Mouse (Mus musculus): Measurements from ENCODE around the gene Scd1. TPM values are rescaled to one million over a fixed set of nuclear protein-coding genes. Genes with fewer than 3 reads are reported as not detected.

Gene Scd1
- polyA plus RNA-seq, 1 experiment: 3.0 TPM

DNA sequence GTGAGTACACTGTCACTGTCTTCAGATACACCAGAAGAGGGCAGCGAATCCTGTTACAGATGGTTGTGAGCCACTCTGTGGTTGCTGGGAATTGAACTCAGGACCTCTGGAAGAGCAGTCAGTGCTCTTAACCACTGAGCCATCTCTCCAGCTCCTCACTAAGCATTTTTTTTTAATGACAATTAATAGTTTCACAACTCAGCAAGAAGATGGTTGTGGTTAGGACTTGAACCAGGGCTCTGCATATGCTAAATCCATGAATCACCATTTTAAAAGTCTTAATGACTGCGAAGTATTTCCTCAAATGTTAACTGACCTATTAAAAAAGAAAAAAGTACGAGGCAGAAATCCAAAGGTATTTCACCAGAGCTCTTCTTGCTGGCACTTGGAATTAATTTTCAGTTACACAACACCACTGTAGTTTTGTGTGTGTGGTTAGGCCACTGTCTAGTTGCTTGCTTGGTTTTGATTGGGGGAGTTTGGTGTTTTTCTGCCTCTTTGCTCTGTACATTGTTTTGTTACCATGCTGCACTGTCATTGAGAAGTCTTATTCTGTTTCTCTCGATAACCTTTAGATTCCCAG lies 20.5 kb downstream of the Scd1 start:
- TF ChIP-seq GATA1 (IDR thresholded peaks at IDR 0.05; ENCODE audit: low read length): no peak

DNA sequence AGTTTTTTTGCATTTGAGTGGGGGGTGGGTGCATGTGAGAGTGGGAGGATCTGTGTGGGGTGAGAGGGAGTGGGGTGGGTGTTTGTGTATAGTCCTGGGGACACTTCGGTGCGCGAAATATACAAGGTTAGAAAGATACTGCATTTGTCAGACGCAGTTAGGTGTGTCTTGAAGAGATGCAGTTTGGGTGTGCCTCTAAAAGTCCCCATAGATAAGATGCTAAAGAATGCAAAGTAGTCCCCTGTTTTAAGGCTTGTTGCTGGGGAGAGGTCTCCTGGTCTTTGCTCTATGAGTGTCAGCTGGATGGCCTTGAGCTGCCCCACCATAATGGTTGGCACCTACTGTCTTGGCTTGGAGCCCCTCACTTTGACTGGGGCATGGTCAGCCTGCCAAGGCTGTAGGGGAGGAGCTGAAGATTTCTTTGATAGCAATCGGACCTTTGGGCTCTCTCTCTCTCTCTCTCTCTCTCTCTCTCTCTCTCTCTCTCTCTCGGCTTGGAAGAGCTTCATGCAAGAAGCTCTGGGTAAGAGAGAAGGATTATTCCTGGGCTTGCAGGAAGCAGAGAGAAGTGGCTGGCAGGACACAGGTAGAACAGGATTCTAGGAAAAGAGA lies 21.7 kb downstream of the Scd1 start:
- TF ChIP-seq GATA1 (IDR thresholded peaks at IDR 0.05; ENCODE audit: low read length): no peak

DNA sequence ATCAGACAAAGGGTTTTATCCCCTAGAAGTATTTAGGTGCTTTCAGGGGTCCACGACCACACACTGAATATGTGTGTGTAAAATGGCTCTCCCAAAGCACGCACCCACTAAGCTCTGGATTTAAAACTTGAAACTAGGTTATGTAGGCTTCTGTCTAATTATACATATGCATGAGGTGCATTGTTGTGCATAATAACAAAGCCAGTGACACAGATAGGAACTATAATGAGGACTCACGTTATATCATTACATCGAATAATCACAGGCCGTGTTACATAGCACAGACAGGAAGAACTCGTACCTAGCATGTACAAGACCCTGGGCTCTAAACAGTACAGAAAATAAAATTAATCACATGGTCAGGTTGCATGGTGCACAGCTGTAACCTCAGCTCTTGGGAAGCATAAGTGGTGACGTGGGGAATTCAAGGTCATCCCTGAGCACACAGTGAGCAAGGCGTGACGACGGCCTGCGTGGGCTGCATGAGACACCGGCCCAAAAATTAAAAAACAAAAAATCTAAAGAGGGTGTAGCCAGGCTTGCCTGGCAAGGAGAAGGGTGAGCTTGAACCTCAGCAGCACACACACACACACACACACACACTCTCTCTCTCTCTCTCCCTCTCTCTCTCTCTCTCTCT lies 24.9 kb downstream of the Scd1 start:
- TF ChIP-seq GATA1 (IDR thresholded peaks at IDR 0.05; ENCODE audit: low read length): no peak

DNA sequence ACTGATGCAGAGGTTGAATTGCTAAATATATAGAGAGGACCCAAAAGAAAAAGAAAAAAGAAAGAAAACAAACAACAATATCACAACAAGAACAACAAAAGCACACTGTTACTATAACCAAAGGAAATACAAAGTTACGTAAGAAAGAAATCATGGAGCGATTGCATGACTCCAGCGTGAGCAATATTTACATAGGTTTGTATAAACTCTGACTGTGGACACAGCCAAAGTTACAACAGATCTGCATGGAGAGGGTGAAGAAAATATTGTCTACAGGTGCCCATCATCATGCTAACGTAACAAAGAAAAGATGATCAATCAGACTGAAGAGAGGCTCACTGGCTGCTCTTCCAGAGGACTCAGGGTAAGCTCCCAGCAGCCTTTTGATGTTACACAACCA lies 27.6 kb downstream of the Scd1 start:
- no peak for TF ChIP-seq GATA1 (IDR thresholded peaks at IDR 0.05; ENCODE audit: low read length)

DNA sequence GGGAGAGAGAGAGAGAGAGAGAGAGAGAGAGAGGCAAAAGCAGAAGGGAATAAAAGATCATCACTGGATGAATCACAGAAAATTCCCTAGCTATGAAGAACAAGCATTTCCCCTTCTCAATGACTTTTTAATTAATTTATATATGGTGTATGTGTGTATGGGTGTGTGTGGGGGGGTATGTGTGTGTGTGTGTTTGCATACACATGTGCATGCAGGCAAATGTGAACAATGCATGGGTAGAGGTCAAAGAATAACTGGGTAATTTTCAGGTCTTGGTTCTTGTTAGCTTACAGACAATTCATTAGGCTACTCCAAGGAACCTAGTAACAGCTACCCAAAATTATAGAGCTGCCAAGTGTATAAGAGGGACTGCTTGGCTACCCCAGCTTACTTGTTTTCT lies 28.6 kb downstream of the Scd1 start:
- no peak for TF ChIP-seq GATA1 (IDR thresholded peaks at IDR 0.05; ENCODE audit: low read length)

DNA sequence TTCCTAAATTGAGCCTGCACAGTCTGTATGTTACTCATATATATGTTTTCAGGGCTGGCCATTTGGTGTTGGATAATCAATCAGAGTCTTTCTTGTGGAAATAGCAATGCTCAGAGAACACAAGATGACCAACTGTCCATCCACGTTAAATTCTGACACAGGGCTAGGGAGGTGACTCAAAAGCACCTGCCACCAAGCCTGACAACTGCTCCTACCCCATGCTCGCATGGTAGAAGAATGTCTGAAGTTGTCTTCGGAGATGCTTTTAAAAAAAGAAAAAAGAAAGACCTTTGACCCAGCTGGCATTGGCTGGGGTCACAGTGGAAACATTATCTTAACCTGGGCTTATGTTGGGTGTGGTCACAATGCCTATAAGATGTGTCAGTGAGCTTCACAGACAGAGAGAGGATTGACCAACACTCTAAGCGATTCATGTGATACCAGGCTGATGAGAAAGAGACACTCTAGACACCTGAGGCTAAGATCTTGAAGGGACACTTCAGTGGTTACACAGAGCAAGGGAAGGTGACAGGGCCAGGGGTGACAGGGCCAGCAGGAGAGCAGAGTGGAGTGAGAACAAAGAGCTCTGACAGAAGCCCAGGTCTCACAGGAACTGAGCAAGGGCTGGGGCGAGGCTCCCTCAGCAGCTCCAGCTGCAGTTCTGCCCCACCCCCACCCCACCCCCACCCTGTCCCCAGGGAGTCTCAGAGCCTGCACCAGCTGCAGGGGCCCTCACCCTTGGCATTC lies 29.9 kb downstream of the Scd1 start:
- TF ChIP-seq GATA1 (IDR thresholded peaks at IDR 0.05; ENCODE audit: low read length): no peak

DNA sequence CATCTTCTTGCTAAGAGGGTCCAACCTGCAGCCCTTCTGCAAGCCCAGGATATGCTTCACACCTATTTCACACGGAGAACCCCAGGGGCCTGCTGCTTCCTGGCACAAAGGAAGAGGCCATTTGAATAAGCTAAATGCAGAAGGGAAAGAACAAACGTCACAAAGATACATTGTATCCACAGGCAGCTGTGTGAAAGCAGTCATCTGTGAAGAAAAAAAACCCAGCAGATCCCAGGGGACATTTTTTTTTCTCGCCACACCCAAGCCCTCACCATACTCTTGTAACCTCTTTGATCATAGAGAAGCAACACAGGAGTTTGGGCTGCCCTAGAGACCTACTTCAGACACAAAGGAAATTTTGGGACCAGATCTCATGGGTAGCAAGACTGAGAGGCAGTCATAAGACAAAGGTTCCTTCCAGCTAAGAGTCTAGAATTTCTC lies 31.1 kb downstream of the Scd1 start:
- no peak for TF ChIP-seq GATA1 (IDR thresholded peaks at IDR 0.05; ENCODE audit: low read length)

DNA sequence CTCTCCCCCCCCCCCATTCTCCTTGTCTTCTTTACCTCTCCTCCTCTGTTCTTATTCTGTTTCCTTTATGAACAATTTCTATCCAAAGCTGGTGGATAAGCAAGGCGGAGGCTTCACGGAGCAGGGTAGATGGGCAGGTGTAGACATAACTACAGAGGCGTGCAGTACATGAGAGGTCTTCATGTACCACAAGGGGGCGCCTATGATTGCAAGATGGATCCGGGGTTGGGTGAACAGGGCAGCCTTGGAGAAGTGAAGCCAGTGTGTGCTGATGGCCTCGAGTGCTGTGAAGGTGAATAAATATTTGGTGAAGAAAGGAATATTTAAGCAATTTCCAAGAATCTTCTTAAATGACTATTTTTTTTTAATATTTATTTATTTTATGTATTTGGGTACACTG lies 34.7 kb downstream of the Scd1 start:
- TF ChIP-seq GATA1 (IDR thresholded peaks at IDR 0.05; ENCODE audit: low read length): no peak

DNA sequence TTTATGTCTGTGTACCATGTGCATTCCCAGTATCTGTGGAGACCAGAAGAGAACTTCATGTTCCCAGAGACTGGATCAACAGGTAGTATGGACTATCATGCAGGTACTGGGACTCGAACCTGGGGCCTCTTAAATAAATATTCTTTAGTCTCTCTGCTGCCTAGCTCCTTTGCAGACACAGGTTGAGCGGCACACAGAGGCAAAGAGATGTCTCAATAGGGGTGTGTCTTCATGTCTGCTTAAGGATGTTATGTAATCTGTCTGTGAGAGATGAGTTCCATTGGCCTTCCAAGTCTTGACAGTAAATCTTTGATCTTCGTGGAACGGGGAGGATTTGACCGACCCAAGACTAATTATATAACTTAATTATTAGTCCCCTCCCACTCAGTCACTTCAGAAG lies 37.4 kb downstream of the Scd1 start:
- TF ChIP-seq GATA1 (IDR thresholded peaks at IDR 0.05; ENCODE audit: low read length): no peak

DNA sequence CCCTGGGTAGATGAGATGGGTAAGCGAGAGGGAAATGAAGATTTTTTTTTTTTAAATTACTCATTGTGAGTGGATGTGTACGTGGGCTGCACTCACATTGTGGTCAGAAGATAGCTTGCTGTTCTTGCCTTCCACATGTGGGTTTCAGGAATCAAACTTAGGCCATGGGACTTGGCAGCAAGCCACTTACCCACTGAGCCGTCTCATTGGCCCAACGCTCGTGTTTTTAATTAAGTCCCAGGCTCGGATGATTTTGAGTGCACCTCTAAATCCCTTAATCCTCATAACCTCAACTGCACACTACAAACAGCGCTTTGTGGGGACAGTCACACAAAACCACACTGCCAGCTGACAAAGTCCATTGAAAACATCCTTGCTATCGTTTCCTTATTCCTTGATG lies 38.3 kb downstream of the Scd1 start:
- TF ChIP-seq GATA1 (IDR thresholded peaks at IDR 0.05; ENCODE audit: low read length): no peak

DNA sequence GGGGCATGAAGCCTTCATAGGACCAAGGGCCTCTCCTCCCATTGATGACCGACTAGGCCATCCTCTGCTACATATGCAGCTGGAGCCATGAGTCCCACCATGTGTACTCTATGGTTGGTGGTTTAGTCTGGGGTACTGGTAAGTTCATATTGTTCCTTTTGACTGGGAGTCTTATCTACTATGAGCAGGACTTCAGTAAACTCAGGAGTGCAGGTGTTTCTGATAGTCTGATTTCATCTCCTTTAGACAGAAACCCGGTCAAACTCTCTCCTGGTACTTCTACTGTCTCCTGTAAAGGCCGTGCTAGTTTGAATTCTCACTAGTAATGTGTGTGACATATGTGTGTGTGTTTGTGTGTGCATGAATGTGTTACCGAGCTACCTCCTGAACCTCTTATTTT lies 41.9 kb downstream of the Scd1 start:
- TF ChIP-seq GATA1 (IDR thresholded peaks at IDR 0.05; ENCODE audit: low read length): no peak

DNA sequence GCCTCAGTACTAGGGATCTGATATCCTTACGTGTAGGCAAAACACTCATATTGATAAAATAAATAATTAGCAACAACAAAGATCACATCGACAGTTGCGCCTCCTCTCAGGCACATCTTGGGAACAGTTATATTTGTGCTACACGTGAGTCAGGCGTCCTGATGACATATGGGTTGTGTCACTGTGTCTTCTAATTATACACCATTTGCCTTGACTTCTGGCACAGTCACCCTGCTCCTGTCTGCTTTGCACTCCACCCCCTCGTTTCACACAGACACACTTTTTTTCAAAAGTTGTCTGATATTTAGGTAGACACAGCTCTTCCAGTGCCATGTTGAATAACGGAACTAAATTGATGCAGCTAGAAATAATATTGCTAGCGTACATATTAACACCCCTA lies 43.6 kb downstream of the Scd1 start:
- no peak for TF ChIP-seq GATA1 (IDR thresholded peaks at IDR 0.05; ENCODE audit: low read length)

DNA sequence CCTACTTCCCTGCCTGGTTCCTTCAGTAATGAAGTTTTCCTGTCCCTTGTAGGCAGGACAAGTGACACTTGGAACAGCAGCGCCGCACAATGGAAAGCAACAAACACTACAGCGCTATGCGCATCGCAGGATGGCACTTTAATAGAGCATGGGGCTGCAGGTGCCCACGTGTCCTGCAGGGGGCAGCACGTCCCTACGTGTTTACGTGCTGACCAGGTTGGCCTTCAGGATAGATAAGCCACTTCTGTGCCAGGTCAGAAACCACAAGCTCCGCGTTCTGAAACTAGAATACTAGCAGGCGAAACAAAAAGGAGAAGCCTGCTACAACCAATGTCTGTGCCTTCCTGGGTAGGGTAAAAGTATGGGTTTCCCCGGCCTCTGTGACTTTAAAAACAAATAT lies 44.1 kb downstream of the Scd1 start:
- no peak for TF ChIP-seq GATA1 (IDR thresholded peaks at IDR 0.05; ENCODE audit: low read length)

DNA sequence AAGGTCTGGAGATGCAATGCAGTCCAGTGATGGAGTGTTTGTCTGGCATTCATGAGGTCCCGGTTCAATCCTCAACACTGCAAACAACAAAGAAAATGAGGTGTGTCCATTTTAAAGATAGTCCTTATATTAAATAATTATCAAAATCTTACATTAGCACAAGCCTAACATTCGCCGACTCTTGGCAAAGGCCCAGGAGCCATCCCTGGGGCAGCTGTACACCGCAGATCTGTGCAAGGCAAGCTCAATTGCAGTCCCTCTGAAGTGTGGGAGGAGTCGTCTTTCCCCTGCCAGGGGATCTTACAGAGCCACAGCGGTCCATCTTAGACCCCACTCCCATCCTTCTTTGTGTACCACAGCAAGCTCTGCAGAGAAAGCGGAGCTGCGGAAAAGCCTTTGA lies 49.0 kb downstream of the Scd1 start:
- no peak for TF ChIP-seq GATA1 (IDR thresholded peaks at IDR 0.05; ENCODE audit: low read length)

DNA sequence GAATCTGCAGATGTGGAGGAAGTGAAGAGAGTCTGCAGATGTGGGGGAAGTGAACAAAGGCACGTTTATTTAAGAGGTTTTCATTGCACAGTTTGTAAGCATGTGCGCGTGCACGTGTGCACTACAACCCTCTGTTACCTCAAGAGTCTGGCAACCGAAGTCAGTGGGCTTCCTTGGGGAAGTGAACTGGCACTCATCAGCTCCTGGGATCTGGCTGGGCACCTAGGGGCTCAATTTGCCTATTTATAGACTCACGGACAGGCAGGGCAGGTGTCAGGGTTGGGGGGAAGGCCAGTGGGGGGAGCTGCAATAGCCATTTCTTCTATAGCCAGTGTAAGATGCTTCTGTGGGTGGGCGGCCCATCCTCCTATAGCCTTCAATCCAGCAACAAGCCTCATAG lies 55.9 kb downstream of the Scd1 start:
- no peak for TF ChIP-seq GATA1 (IDR thresholded peaks at IDR 0.05; ENCODE audit: low read length)

DNA sequence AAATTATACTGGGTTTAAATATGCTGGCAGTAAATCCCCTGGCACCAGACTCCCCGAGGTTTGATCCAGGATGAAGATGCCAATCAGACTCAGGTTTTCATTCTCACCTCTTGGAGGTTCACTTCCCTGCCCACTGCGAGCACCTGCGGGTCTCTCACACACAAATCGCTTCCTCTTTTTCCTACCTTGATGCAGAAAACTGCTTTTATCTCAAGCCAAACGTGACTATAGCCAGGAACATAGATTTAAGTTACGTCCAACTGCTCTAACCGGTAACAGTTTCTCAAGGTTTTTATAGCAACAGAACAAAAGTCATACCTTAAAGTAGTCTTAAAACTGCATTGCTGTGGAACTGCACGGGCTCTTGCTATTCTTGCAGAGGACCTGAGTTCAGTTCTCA lies 58.0 kb downstream of the Scd1 start:
- TF ChIP-seq GATA1 (IDR thresholded peaks at IDR 0.05; ENCODE audit: low read length): no peak

Other genes with a start within 250 kb of the Scd1 start
- not detected in 2 replicates for gene Pkd2l1, start 215.4 kb downstream of the Scd1 start, polyA plus RNA-seq (2012)
- not detected in 2 replicates for gene Scd3, start 204.6 kb downstream of the Scd1 start, polyA plus RNA-seq (2012)
- 49.6 and 100 TPM in 2 replicates for gene Scd2, start 114.2 kb downstream of the Scd1 start, polyA plus RNA-seq (2012)
- 0.48 and 0.63 TPM in 2 replicates for gene Scd4, start 74.8 kb downstream of the Scd1 start, polyA plus RNA-seq (2012)
- not detected in 2 replicates for gene Wnt8b, start 85.6 kb upstream of the Scd1 start, polyA plus RNA-seq (2012)
- gene Sec31b, start 138.0 kb upstream of the Scd1 start, polyA plus RNA-seq (2012): 0.25 and 0.31 TPM in 2 replicates
- gene Gm20538, start 145.0 kb upstream of the Scd1 start, polyA plus RNA-seq (2012): not detected in 2 replicates
- 300 and 390 TPM in 2 replicates for gene Ndufb8, start 147.6 kb upstream of the Scd1 start, polyA plus RNA-seq (2012)
- gene Hif1an, start 155.0 kb upstream of the Scd1 start, polyA plus RNA-seq (2012): 16.9 and 20.7 TPM in 2 replicates